Mouse (Mus musculus) ES-E14 (cell line): ENCODE results near the gene Prpf3. TPM values are rescaled to one million over a fixed set of nuclear protein-coding genes. Genes with fewer than 3 reads are reported as not detected.
"Not testable (repeated sequence)": the region's sequence is repeated elsewhere in the genome, so short reads cannot be mapped to it uniquely, and the experiment has no call there.

ENCODE experiments used
- DNase-seq: peaks from one replicate; pipeline ENCODE4 v3.0.0-alpha.2; 2013; ENCODE audit warnings: low read depth, low spot score
- H3K27ac ChIP-seq: 2 replicates; pipeline ENCODE4 v1.5.1; 2012; ENCODE audit warnings: low read depth, mild to moderate bottlenecking, low read length, moderate library complexity, mixed read lengths; ENCODE audit not compliant: poor library complexity, insufficient read depth, severe bottlenecking
- H3K36me3 ChIP-seq: 2 replicates; pipeline ENCODE4 v1.6.1; 2012; ENCODE audit warnings: mild to moderate bottlenecking, low read length, moderate library complexity, mixed read lengths; ENCODE audit not compliant: control insufficient read depth, poor library complexity, insufficient read depth, severe bottlenecking
- H3K4me1 ChIP-seq, 2 experiments: fragments of 150-350 bp in 1 of 2; sonication (generic) in 1 of 2; 2 replicates each; pipeline ENCODE4 v1.6.1; 2012; ENCODE audit warnings: low read length in 2 of 2, mild to moderate bottlenecking in 1 of 2, mixed read lengths in 1 of 2; ENCODE audit not compliant: control insufficient read depth in 2 of 2, insufficient read depth in 2 of 2, poor library complexity in 1 of 2
- H3K4me3 ChIP-seq, 2 experiments: fragments of 150-350 bp in 1 of 2; sonication (generic) in 1 of 2; 2 replicates each; pipeline ENCODE4 v1.5.1; 2012; ENCODE audit warnings: low read length in 2 of 2, low read depth in 1 of 2, mild to moderate bottlenecking in 1 of 2, mixed read lengths in 1 of 2; ENCODE audit not compliant: insufficient read depth in 1 of 2, poor library complexity in 1 of 2, severe bottlenecking in 1 of 2
- H3K9ac ChIP-seq: 2 replicates; pipeline ENCODE4 v1.6.1; 2012; ENCODE audit warnings: low read depth, mild to moderate bottlenecking, low read length, mixed read lengths; ENCODE audit not compliant: poor library complexity, insufficient read depth, severe bottlenecking
- H3K9me3 ChIP-seq: fragments of 150-350 bp; sonication (generic); 2 replicates; pipeline ENCODE4 v1.6.1; 2012; ENCODE audit warnings: low read depth, mild to moderate bottlenecking, low read length; ENCODE audit not compliant: control insufficient read depth, insufficient read depth
- CHD2 ChIP-seq: IDR thresholded peaks from 2 replicates; pipeline ENCODE4 v1.6.1; 2014; ENCODE audit warnings: mild to moderate bottlenecking, low read depth, low read length, inconsistent platforms
- HCFC1 ChIP-seq: IDR thresholded peaks from 2 replicates; pipeline ENCODE4 v1.6.1; 2012; ENCODE audit warnings: low read length, inconsistent platforms, borderline replicate concordance; ENCODE audit not compliant: insufficient read depth
- MAFK ChIP-seq: IDR thresholded peaks from 2 replicates; pipeline ENCODE4 v1.6.1; 2014; ENCODE audit warnings: mild to moderate bottlenecking, low read depth, low read length, inconsistent platforms; ENCODE audit not compliant: insufficient read depth
- ZC3H11A ChIP-seq: IDR thresholded peaks from 2 replicates; pipeline ENCODE4 v1.6.1; 2012; ENCODE audit warnings: low read depth, mild to moderate bottlenecking, inconsistent platforms, low read length, borderline replicate concordance
- ZNF384 ChIP-seq: IDR thresholded peaks from 2 replicates; pipeline ENCODE4 v1.6.1; 2012; ENCODE audit warnings: low read depth, low read length, inconsistent platforms
- in situ Hi-C, 2 experiments: fragments of 600-800 bp; cut with MboI; formaldehyde crosslinking; loops; one replicate each; pipeline ENCODE4 v1.15.1; 2025; ENCODE audit warnings: low sequenced_read_pairs in 2 of 2, inconsistent platforms in 1 of 2; ENCODE audit not compliant: unreplicated experiment in 2 of 2
- total RNA-seq: library from RNA; depleted of rRNA; stranded (reverse); fragments of 300-350 nt; gene quantifications from 2 replicates; pipeline ENCODE4 v1.2.3, GENCODE M21; 2012

Gene Prpf3
- total RNA-seq, 1 experiment, result 48.6 TPM

DNA sequence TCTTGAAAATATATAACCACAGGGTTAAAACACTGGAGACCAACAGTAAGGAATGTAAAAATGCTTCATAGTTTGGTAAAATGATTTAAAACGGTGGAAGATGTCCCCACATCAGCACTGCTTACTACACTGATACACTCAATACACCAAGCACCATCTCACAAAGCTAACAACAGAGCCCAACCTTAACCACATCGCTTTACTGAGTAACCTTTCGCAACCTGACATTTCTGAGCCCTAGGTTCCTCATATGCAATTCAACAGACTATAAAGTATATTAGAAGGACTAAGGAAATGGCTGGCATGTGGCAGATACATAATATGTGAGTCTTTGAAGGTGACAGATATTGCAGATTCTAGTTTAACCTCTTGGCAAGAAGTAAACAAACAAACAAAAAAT lies 39.0 kb downstream of the Prpf3 start:
- no peak overlapping the region for H3K4me3 ChIP-seq
- H3K27ac ChIP-seq, result no peak overlapping the region
- H3K9me3 ChIP-seq, result no peaks in the 10 kb centered on the region
- in situ Hi-C loops, result no loop called here
- no peak for DNase-seq
- no peak overlapping the region; the same call in 1 of the 2 replicates for H3K9ac ChIP-seq
- TF ChIP-seq MAFK (no peak), ZNF384 (no peak), CHD2 (no peak), ZC3H11A (no peak), HCFC1 (no peak)
- H3K36me3 ChIP-seq, result no peaks in the 10 kb centered on the region
- peaks cover 0 to 3% of the 10 kb centered on the region in 2 experiments; a peak in 1 of 4 replicates for H3K4me1 ChIP-seq

GRCm38 (mm10) chr3:95808384-95808783 lies 47.3 kb downstream of the Prpf3 start:
- Histone ChIP-seq H3K27ac (no peak overlapping the region), H3K4me3 (no peak overlapping the region), H3K36me3 (peaks cover 12% of the 10 kb centered on the region), H3K9me3 (no peaks in the 10 kb centered on the region), H3K4me1 (no peaks in the 10 kb centered on the region), H3K9ac (no peak overlapping the region)
- no peak for DNase-seq
- in situ Hi-C loops, result no loop called here
- no peak for TF ChIP-seq MAFK
- TF ChIP-seq ZNF384, result no peak
- TF ChIP-seq HCFC1, result no peak
- TF ChIP-seq CHD2, result no peak
- no peak for TF ChIP-seq ZC3H11A

- H3K9ac ChIP-seq, in situ Hi-C loops: not testable (repeated sequence)
- H3K36me3 ChIP-seq, result peaks cover 12% of the 10 kb centered on the region
Measured at GRCm38 (mm10) chr3:95807630-95808029, 48.1 kb downstream of the Prpf3 start.

DNA sequence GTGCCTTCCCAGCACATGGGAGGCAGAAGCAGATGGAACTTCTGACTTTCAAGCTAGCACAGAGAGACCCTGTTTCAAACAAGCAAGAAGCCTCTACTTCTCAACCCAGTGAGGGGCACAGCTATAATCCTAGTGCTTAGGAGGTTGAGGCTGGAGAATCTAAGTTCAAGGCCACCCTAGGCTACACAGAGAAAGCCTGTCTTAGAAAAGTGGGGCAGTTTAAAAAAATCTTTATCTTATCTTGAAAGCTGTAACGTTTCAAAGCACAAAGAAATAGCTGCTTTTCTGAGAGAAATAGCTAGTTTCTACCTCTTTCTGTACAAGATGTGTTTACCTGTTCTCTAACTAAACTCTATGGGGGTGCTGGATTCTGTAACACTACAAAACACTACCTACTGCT lies 49.0 kb downstream of the Prpf3 start:
- H3K4me1 ChIP-seq, result no peaks in the 10 kb centered on the region
- H3K9me3 ChIP-seq, result no peaks in the 10 kb centered on the region
- H3K9ac ChIP-seq, result no peak overlapping the region
- H3K4me3 ChIP-seq, result no peak overlapping the region
- H3K27ac ChIP-seq, result no peak overlapping the region
- DNase-seq, result no peak
- in situ Hi-C loops, result no loop called here
- no peak for TF ChIP-seq ZNF384
- TF ChIP-seq MAFK, result no peak
- no peak for TF ChIP-seq CHD2
- TF ChIP-seq ZC3H11A, result no peak
- no peak for TF ChIP-seq HCFC1
- H3K36me3 ChIP-seq, result peaks cover 12% of the 10 kb centered on the region

More at GRCm38 (mm10) chr3:95807630-95808029, 48.1 kb downstream of the Prpf3 start:
- TF ChIP-seq ZNF384, result 0 out of 2 replicates have a peak, but pooled peaks have one; percentile 22
- not testable (repeated sequence) for H3K4me1 ChIP-seq, H3K4me3 ChIP-seq, H3K27ac ChIP-seq, DNase-seq, H3K9me3 ChIP-seq

- no peak for DNase-seq
- no peak overlapping the region for H3K4me3 ChIP-seq
- no peaks in the 10 kb centered on the region for H3K9me3 ChIP-seq
- H3K4me1 ChIP-seq, result 0 out of 4 replicates have a peak, but pooled peaks cover 0 to 3% of the 10 kb centered on the region in 2 experiments
- in situ Hi-C loops, result no loop called here
- H3K9ac ChIP-seq, result no peak overlapping the region
- H3K27ac ChIP-seq, result no peak overlapping the region
- peaks cover 12% of the 10 kb centered on the region for H3K36me3 ChIP-seq
- TF ChIP-seq ZNF384 (no peak), HCFC1 (no peak), ZC3H11A (no peak), CHD2 (no peak), MAFK (no peak)
Measured at GRCm38 (mm10) chr3:95803851-95804250, 51.8 kb downstream of the Prpf3 start.
